Mouse (Mus musculus): ENCODE data around the gene Eif2d. TPM values are rescaled to one million over a fixed set of nuclear protein-coding genes. Genes with fewer than 3 reads are reported as not detected.

The Eif2d gene
- 32.4 and 47.2 TPM in 2 replicates for polyA plus RNA-seq (2015; fragmentation: Nextera tagmentation; extraction: Ambion mirVana)

DNA sequence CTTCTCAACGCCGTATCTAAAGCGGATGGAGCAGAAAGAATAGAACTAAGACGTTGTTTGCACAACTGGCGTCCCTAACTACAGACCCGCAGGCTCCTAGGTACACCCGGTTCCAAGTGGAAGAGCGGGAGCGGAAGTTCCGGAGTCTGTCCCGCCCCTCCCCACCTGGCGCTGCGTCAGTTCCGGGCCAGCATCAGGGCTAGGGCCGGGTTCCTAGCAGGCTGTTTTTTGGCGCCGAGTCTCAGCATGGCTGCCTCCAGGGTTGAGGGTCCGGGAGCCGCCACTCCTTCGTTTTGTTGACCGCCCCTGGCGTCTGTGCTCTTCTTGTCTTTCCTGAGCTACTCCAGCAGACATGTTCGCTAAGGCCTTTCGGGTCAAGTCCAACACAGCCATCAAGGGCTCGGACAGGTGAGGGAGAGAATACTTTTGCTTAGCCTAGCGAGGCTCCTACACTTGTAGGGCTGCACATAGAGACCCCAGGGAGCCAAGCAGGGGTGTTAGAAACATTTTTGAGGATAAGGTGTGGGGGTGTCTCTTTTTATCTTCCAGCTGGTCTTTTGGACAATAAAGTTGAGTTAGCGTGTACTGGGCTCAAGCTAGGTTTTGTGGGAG lies at the start of gene Eif2d:
TSS of gene Eif2d (plus strand) at position 164 of the 612 bp plus-strand sequence.

DNA sequence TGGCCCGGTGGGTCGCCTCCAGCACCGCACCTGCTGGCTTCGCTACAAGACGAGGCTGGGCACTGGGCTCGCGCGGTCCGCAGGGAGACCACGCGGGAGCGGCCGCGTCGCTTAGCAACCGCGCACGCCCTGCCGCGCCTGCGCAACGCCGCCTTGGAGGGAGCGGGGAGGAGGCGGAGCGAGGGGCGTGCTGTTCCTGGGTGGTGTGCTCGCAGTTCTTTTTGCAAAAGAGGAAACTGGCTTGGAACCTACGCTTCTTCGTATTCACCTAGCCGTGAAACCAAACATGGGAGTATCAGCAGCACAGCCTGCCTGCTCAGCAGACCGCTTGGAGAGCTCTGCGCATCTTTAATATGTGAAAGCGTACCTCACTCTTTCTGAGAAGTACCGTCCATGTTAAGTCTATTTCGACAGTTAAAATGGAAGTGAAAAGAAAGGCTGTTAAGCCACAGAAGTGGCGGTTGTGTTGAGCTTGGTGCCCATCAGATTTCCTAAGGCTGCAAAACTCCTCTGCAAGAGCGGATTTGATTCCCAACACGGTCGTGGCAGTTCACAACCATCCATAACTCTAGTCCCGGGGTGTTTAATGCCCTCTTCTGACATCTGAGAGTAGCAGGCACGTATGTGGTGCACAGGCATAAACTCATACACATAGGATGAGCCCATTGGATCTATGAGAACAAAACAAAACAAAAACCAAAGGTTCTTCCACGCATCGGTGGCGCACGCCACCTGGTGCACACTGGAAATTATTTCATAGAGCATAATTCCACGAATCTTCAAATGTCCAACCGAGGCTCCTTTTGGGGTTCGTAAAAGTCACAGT lies 14.6 kb upstream of the Eif2d start, which contains the start of gene Dyrk3:
TSS of gene Dyrk3 (minus strand) at position 150 of the 826 bp plus-strand sequence.

Other genes starting within 250 kb of the Eif2d start
- not detected in 2 replicates for gene Il20, start 241.7 kb upstream of the Eif2d start, polyA plus RNA-seq (2015; fragmentation: Nextera tagmentation; extraction: Ambion mirVana)
- 0.65 TPM in 1 of 2 replicates, not detected in the other for gene Il19, start 213.1 kb upstream of the Eif2d start, polyA plus RNA-seq (2015; fragmentation: Nextera tagmentation; extraction: Ambion mirVana)
- gene Il10, start 133.3 kb upstream of the Eif2d start, polyA plus RNA-seq (2015; fragmentation: Nextera tagmentation; extraction: Ambion mirVana) = 0.09 TPM in 1 of 2 replicates, not detected in the other
- 39.8 and 64.5 TPM in 2 replicates for gene Mapkapk2, start 55.4 kb upstream of the Eif2d start, polyA plus RNA-seq (2015; fragmentation: Nextera tagmentation; extraction: Ambion mirVana)
- gene Dyrk3, start 14.8 kb upstream of the Eif2d start, polyA plus RNA-seq (2015; fragmentation: Nextera tagmentation; extraction: Ambion mirVana) = 5.0 and 6.6 TPM in 2 replicates
- 2.6 and 4.2 TPM in 2 replicates for gene Rassf5, start 92.1 kb downstream of the Eif2d start, polyA plus RNA-seq (2015; fragmentation: Nextera tagmentation; extraction: Ambion mirVana)
- gene Ikbke, start 126.4 kb downstream of the Eif2d start, polyA plus RNA-seq (2015; fragmentation: Nextera tagmentation; extraction: Ambion mirVana) = 3.8 and 4.9 TPM in 2 replicates

Data from adrenal gland, postnatal 0 days (tissue).